Mouse (Mus musculus): ENCODE measurements around the gene Aamp. TPM values are rescaled to one million over a fixed set of nuclear protein-coding genes. Genes with fewer than 3 reads are reported as not detected.
"Not testable (repeated sequence)": the region's sequence is repeated elsewhere in the genome, so short reads cannot be mapped to it uniquely, and the experiment has no call there.

Gene Aamp
- 183 and 201 TPM in 2 replicates for polyA plus RNA-seq (2012; rRNA removed)

- WGBS = under 1% methylated on average over 56 of the region's 56 CpGs
Measured at GRCm38 (mm10) chr1:74284543-74285160, at the start of gene Aamp, which contains the start of gene Pnkd. Gene Aamp, minus strand, starts transcription at chr1:74284738. Gene Pnkd, plus strand, starts transcription at chr1:74284930.

GRCm38 (mm10) chr1:74332930-74333329, 48.4 kb upstream of the Aamp start:
- Histone ChIP-seq H3K4me3 (ENCODE audit: control insufficient read depth, insufficient read depth, low read length) (peak overlapping the region; percentile 50), H3K27ac (ENCODE audit: control insufficient read depth, insufficient read depth, low read length) (no peak overlapping the region), H3K36me3 (ENCODE audit: control insufficient read depth, insufficient read depth, low read length) (no peaks in the 10 kb centered on the region), H3K4me1 (replicated peaks; ENCODE audit: control insufficient read depth, insufficient read depth, low read length) (peaks cover 26% of the 10 kb centered on the region), H3K27me3 (ENCODE audit: control insufficient read depth, insufficient read depth, low read length) (no peaks in the 10 kb centered on the region)
- 15% methylated on average over 9 of the region's 9 CpGs for WGBS
- no peak for TF ChIP-seq POLR2A (IDR thresholded peaks at IDR 0.05; ENCODE audit: control insufficient read depth, extremely low read depth, insufficient read depth, low read length, poor library complexity)
- TF ChIP-seq CTCF (IDR thresholded peaks at IDR 0.05; ENCODE audit: borderline replicate concordance, control insufficient read depth, extremely low read depth, insufficient read depth, low read length, poor library complexity) = no peak
- DNase-seq = peak; percentile 11

More at GRCm38 (mm10) chr1:74284543-74285160, at the start of gene Aamp, which contains the start of gene Pnkd:
- peak; percentile 100 for DNase-seq
- H3K36me3 ChIP-seq (ENCODE audit: control insufficient read depth, insufficient read depth, low read length) = no peaks in the 10 kb centered on the region
- no peak within 1 kb of the TSS for H3K27ac ChIP-seq (ENCODE audit: control insufficient read depth, insufficient read depth, low read length)
- H3K4me3 ChIP-seq (ENCODE audit: control insufficient read depth, insufficient read depth, low read length) = peak within 1 kb of the TSS; percentile 59
- TF ChIP-seq POLR2A (IDR thresholded peaks at IDR 0.05; ENCODE audit: control insufficient read depth, extremely low read depth, insufficient read depth, low read length, poor library complexity) (peak; percentile 41; the same call in 1 of the 2 replicates), CTCF (IDR thresholded peaks at IDR 0.05; ENCODE audit: borderline replicate concordance, control insufficient read depth, extremely low read depth, insufficient read depth, low read length, poor library complexity) (peak; percentile 69; the same call in 1 of the 2 replicates)
- peaks cover 9% of the 10 kb centered on the region for H3K4me1 ChIP-seq (replicated peaks; ENCODE audit: control insufficient read depth, insufficient read depth, low read length)
- no peaks in the 10 kb centered on the region for H3K27me3 ChIP-seq (ENCODE audit: control insufficient read depth, insufficient read depth, low read length)

GRCm38 (mm10) chr1:74332241-74332763, 47.8 kb upstream of the Aamp start:
- peak; percentile 51; the same call in 1 of the 2 replicates for TF ChIP-seq CTCF (IDR thresholded peaks at IDR 0.05; ENCODE audit: borderline replicate concordance, control insufficient read depth, extremely low read depth, insufficient read depth, low read length, poor library complexity)
- TF ChIP-seq POLR2A (IDR thresholded peaks at IDR 0.05; ENCODE audit: control insufficient read depth, extremely low read depth, insufficient read depth, low read length, poor library complexity) = 0 out of 2 replicates have a peak, but pooled peaks have one; percentile 43
- H3K27ac ChIP-seq (ENCODE audit: control insufficient read depth, insufficient read depth, low read length) = peak overlapping the region; percentile 16; the same call in 1 of the 2 replicates
- DNase-seq = peak; percentile 94
- H3K4me1 ChIP-seq (replicated peaks; ENCODE audit: control insufficient read depth, insufficient read depth, low read length) = peaks cover 26% of the 10 kb centered on the region
- peak overlapping the region; percentile 50 for H3K4me3 ChIP-seq (ENCODE audit: control insufficient read depth, insufficient read depth, low read length)
- H3K27me3 ChIP-seq (ENCODE audit: control insufficient read depth, insufficient read depth, low read length) = no peaks in the 10 kb centered on the region
- no peaks in the 10 kb centered on the region for H3K36me3 ChIP-seq (ENCODE audit: control insufficient read depth, insufficient read depth, low read length)
- under 1% methylated on average over 36 of the region's 36 CpGs for WGBS

- WGBS = 42% methylated on average over 4 of the region's 4 CpGs
- no peak for DNase-seq
- H3K4me1 ChIP-seq (replicated peaks; ENCODE audit: control insufficient read depth, insufficient read depth, low read length) = peaks cover 26% of the 10 kb centered on the region
- no peaks in the 10 kb centered on the region for H3K27me3 ChIP-seq (ENCODE audit: control insufficient read depth, insufficient read depth, low read length)
- H3K4me3 ChIP-seq (ENCODE audit: control insufficient read depth, insufficient read depth, low read length) = no peak overlapping the region
- no peaks in the 10 kb centered on the region for H3K36me3 ChIP-seq (ENCODE audit: control insufficient read depth, insufficient read depth, low read length)
- H3K27ac ChIP-seq (ENCODE audit: control insufficient read depth, insufficient read depth, low read length) = no peak overlapping the region
- TF ChIP-seq POLR2A (IDR thresholded peaks at IDR 0.05; ENCODE audit: control insufficient read depth, extremely low read depth, insufficient read depth, low read length, poor library complexity) (no peak), CTCF (IDR thresholded peaks at IDR 0.05; ENCODE audit: borderline replicate concordance, control insufficient read depth, extremely low read depth, insufficient read depth, low read length, poor library complexity) (no peak)
Measured at GRCm38 (mm10) chr1:74331046-74331681, 46.6 kb upstream of the Aamp start.

- TF ChIP-seq POLR2A (IDR thresholded peaks at IDR 0.05; ENCODE audit: control insufficient read depth, extremely low read depth, insufficient read depth, low read length, poor library complexity) (no peak), CTCF (IDR thresholded peaks at IDR 0.05; ENCODE audit: borderline replicate concordance, control insufficient read depth, extremely low read depth, insufficient read depth, low read length, poor library complexity) (no peak)
- no peak overlapping the region for H3K27ac ChIP-seq (ENCODE audit: control insufficient read depth, insufficient read depth, low read length)
- no peaks in the 10 kb centered on the region for H3K27me3 ChIP-seq (ENCODE audit: control insufficient read depth, insufficient read depth, low read length)
- 92% methylated on average over 7 of the region's 7 CpGs for WGBS
- DNase-seq = no peak
- H3K36me3 ChIP-seq (ENCODE audit: control insufficient read depth, insufficient read depth, low read length) = no peaks in the 10 kb centered on the region
- no peak overlapping the region for H3K4me3 ChIP-seq (ENCODE audit: control insufficient read depth, insufficient read depth, low read length)
- peaks cover 26% of the 10 kb centered on the region for H3K4me1 ChIP-seq (replicated peaks; ENCODE audit: control insufficient read depth, insufficient read depth, low read length)
Measured at GRCm38 (mm10) chr1:74329899-74330431, 45.4 kb upstream of the Aamp start.

- H3K4me3 ChIP-seq (ENCODE audit: control insufficient read depth, insufficient read depth, low read length); DNase-seq; H3K36me3 ChIP-seq (ENCODE audit: control insufficient read depth, insufficient read depth, low read length); H3K27me3 ChIP-seq (ENCODE audit: control insufficient read depth, insufficient read depth, low read length); H3K27ac ChIP-seq (ENCODE audit: control insufficient read depth, insufficient read depth, low read length): not testable (repeated sequence)
- peaks cover 15% of the 10 kb centered on the region for H3K4me1 ChIP-seq (replicated peaks; ENCODE audit: control insufficient read depth, insufficient read depth, low read length)
- 89% methylated on average over 2 of the region's 2 CpGs for WGBS
Measured at GRCm38 (mm10) chr1:74326916-74327315, 42.4 kb upstream of the Aamp start.

All from thymus, adult 2 months (tissue).